Mouse (Mus musculus): Measurements from ENCODE around the gene Trim37.
"Not testable (repeated sequence)": the region's sequence is repeated elsewhere in the genome, so short reads cannot be mapped to it uniquely, and the experiment has no call there.

The Trim37 gene

DNA sequence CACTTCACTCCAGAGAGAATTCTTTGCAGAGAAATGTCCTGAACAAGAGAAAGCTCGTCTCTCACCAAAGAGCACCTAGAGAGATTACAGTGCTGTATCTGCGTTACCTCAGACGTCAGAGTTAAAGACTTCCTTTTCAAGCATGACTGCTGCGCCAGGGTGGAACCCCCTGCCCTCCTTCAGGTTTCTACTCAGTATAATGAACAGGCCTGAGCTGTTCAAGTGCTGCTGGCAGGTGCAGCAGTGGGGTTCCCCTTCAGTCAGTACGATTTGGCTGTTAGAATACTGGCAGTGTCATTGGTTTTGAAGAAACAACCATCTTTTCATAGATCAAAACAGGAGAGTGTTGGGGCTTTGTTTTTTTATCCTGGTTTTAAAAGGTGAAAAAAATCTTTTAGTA, 100.2 kb downstream of the Trim37 start:
- no peak for DNase-seq (ENCODE audit: low spot score)

DNA sequence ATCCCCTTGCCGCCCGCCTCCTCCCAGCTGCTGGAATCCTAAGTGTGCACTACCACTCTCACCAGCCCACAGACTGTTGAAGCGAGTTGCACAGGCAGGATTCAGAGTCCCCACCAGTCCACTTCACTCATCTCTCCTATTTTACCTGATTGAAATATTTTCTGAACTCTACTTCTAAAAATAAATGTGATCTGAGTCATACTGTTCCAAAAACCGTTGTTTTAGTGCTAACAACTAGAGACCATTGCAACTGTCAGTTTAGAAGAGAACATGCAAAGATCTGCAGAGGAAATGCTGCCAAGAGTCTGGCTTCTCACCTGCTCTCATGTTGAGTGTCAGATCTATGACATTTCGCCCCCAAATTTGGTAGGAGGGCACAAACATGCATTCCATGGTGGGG, 106.5 kb downstream of the Trim37 start:
- no peak for DNase-seq (ENCODE audit: low spot score)

DNA sequence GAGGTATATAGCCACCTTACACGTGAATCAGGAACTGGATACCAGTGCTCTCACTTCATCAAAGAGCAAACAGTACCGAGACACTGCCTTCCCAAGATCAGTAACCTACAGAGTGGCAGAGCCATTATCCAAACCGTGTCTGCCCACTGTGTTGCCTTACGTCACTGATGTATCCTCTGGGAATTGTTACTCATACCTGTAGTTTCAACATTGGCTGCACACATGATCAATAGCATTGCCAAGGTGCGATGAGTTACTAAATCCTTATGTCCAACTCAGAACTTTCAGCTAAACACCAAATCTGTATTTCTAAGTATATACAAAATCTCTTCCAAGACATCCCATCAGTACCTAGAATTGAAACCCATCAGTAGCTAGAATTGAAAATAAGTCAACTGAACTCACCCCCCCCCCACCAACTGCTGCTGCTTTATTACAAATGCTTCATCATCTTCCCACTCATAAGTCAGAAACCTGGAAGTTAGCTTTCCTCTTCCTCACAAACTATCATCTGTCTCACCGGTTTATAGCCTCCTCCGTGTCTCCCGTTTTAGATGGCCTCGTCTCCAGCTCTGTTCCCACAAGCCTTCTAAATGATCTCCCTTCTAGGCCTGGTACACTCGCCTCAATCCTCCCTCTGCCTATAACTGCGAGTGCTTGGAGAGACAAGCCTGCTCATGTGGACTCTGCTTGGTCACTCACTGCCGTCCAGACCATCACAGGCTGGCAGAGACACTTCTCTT, 108.0 kb downstream of the Trim37 start:
- DNase-seq (ENCODE audit: low spot score): no peak

DNA sequence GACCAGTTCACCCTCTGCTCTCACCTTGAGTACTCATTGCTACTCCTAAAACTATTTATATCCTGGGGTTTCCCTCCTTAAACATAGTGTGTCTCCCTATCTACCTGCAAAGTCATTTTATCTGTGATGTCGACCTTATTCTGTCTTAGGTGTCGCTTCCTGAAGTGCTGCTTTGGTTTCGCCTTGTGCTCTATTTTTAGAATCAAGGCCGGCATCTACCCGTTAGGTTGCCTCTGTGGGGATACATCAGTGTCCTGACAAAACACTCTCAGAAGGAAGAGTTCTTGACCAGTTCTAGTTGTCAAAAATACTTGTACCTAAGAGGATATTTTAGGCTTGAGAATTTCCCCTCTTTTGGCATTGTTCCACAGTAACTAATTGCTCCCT, 108.6 kb downstream of the Trim37 start:
- DNase-seq (ENCODE audit: low spot score): no peak

DNA sequence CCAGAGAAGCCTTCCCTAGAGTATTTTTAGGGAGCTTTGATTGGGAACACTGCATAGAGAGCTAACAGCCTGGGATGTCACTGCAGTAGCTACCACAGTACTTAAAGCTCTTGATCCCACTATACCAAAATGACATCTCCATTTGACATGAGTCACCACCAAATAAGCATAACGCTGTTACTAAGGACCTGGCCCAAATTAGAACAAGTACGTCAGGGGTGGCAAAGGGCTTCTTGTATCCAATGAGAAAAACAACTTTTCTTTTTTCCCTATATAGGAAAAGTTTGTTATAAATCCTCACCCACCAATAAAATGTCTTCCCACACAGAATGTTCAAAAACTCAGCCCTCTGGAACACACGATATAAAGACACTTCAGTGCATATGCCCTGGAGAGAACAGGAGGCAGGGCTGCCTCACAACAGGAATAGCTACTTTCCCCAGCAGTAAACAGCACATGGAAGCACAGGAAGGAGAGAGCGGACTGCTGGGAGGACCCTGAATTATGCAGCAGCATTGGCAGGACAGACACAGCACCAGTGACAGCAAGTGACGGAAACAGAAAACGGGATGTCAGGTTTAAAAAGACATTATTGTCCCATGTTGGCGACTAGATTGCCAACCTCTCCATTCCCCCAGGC, 112.1 kb downstream of the Trim37 start:
- no peak for DNase-seq (ENCODE audit: low spot score)

DNA sequence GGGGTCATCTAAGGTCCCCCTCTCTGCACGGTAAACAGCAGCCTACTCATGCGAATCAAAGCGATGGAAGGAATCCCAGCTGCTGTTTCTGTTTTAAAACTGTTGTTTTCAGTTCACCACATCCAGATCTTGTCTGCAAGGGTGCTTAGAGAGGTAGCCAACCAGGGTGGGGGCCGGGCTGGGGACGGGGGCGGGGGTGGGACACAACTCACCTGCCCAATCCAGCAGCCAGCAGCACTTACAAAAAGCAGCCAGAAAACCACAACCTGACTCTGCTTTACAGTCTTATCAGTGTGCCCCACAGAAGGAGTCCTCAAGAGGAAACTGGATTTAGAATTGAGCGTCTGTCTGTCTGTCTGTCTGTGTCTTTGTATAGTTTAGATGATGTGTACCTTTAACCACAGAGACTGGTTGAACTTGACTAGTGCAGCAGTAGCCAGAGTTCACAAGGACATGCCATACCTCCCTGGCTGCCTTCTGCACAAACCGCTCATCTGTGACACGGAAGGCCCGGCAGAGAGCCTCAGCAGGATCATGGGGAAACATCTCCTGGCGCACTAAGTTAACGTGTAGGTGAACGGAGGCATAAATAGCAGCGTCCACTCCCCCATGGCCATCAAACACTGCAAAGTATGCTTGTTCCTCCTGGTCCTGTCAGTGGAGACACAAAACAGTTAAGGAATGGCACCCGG, 113.4 kb downstream of the Trim37 start:
- no peak for DNase-seq (ENCODE audit: low spot score)

DNA sequence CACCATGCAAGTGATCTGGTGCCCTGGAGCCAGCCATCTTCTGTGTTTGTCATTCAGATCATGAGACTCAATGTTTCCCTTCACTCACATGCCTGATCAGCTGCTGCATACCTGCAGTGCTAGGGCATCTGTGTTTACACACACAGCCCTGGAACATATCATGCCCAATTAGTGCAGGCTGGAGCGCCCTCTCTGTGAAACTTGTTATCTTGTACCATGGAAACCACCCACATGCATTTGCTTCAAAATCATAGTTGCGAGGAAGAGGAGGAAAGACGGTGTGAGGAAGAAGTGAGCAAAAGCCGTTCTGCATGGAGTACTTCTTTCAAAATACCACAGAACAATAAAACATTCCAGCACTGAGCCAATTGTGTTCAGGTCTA, 113.9 kb downstream of the Trim37 start:
- DNase-seq (ENCODE audit: low spot score): no peak

DNA sequence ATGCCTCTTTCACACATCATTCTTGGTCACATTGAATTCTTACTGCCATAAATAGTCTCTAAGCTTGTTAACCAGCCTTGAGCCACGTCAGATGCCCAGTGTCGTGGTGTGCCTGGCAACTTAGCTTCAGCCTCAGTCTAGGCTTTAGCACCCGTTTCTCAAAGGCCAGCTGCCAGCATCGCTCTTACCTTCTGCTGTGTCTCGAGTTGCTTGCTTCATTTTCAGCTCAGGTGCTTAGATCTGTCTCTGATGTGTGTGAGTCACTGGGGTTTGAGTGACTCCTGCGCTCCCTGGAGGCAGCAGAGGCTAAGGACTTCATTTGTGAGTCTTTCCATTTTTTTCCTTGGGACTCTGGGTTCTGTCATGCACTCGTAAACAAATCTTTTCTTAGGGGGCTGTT, 114.4 kb downstream of the Trim37 start:
- DNase-seq (ENCODE audit: low spot score): no peak

DNA sequence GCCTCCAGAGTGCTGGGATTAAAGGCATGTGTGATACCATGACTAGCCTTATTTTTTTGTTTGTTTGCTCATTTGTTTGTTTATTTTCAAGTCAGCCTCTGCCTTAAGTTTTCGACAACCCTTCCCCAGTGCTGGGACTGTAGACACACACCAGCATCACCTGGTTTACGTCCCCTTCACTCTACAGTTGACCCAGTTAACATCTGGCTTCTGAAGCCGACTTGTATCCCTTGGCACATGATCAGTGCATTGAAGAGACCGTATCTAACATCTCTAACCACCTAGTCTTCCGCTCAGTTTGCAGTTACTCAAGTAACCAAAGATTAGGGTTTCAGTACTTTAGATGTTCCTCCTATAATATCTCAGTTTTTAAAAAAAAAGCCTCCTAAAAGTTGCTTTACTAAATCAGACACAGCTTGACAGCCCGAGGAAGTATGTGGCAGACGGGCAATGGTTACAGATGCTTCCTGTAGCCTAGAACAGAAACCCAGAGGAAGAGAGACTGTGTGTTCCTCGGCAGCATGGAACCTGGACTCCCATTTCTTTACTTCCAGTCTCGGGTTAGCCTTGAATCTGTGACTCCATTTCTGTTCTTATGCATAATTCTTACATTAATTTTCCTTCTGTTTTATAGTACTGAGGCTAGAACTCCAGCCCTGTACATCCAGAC, 118.4 kb downstream of the Trim37 start:
- DNase-seq (ENCODE audit: low spot score): no peak

DNA sequence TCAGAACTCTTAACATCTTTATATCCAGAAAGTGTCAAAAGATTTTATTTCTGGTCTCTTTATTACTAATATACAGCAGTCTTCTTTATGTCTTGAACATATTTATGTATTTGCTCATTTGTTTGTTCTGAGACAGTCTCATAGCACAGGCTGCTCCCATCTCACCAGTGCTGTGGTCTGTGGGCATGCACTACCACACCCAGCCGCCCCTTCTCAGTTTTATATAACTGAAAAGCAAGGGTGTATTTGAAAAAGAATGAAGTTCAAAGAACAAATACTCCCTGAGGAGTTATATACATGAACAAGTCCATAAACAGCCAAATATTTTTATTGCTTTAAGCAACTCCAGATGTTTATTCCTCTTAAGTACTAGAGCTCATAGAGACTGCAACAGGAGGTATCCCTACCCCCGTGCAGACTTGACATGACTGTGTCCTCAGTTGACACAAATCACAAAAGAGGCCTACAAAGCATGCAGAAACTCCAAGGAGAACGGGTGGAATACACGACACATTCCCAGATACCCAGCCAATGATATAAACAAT, 119.3 kb downstream of the Trim37 start:
- no peak for DNase-seq (ENCODE audit: low spot score)

DNA sequence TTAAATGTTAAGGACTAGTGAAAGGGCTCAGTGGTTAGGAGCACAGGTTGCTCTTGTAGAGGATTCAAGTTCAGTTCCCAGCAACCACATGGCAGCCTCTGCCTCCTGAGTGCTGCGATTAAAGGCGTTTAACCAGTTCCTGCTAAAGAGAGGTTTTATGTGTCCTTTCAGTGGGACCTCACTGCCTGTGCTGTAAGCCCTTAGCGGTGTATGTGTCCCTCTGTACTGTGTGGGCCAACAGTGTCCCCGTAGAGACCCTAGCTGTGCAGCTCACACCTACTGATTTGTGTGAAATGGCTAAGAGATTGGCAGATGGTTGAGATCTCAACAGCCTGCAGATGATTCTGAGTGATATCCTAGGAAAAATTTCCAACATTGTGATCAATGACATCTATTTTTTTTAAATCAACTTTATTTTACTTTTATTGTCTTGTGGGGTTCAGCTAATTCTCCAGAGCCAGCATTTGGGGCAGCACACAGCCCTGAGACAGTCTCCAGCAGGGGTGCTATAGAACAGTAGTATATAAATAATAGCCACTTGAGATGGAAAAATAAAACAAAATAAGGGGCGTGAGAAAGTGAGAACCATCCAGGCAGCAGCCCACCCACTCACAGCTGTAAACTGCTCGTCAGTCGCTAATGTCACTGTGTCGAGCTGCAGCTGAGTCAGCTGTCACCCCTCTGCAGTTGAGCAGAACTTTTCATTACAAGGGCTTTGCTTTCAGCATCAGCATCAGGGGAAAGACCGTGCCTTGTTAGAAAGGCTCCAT, 120.0 kb downstream of the Trim37 start:
- DNase-seq (ENCODE audit: low spot score): no peak

DNA sequence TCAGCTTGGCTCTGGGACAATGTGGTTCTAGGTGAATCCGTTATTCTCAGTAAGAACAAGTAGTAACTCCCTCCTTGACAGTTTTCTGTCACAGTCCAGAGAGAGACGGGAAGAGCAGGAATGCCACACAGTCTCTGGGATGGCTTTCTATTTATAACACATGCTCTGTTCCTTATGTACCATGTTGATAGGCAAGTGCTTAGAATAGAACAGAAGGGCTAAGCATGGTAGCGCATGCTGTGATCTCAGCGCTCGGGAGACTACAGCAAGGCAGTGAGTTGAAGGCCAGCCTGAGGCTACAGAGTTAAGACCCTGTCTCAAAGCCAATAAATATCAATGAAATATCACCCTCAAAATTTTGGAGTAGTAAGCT, 120.6 kb downstream of the Trim37 start:
- no peak for DNase-seq (ENCODE audit: low spot score)

DNA sequence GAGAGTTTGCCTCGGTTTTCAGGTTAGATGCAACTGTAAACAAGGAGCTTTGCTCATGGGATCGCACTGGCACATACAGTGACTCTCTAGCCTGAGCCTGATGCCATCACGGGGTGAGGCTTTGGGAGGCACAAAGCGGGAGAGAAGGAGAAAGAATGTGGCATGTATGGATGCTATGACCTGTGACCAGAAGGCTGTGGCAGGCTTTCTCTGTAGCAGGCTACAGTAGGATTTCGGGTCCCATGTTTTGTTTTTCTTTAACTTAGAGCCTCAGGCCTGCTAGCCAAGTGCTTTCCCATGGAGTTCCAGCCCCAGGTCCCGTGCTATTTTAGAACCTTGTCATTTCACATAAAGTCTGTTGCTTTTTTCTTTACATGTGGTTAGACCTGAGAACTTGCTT, 123.3 kb downstream of the Trim37 start:
- DNase-seq (ENCODE audit: low spot score): no peak

DNA sequence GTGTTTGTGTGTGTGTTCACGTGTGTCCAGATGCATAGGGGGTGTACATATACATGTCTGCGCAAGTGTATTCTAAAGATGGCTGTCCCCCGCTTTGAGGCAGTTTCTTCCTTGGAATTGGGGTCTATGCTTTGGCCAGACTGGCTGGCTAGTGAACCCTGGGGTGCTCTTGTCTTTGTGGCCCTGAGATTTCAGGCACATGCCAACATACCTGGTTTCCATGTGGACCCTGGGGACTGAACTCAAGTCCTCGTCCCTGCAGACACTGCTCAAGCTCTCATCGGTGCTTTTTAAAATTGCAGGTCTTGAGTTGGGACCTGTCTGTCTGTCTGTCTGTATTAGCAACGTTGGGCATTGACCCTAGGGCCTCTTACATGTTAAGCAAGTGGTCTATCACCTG, 126.4 kb downstream of the Trim37 start:
- DNase-seq (ENCODE audit: low spot score): no peak

DNA sequence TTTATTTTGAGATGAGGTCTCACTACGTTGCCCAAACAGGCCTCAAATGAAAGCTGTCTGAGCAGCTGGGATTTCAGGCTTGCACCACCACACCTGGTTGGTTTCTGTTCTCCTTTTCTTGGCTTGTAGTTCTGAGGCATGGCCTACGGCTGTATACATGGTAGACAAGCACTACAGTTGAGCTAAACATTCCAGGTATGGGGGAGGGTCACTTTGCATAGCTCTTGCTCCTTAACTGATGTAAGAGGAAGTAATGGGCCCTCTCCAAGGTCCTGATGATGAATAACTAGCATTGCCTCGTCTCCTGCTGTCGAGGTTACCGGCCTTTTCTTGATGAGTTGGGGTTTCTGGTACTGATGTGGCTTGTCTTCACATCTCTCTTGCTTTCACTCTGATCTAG, 127.3 kb downstream of the Trim37 start:
- no peak for DNase-seq (ENCODE audit: low spot score)

DNA sequence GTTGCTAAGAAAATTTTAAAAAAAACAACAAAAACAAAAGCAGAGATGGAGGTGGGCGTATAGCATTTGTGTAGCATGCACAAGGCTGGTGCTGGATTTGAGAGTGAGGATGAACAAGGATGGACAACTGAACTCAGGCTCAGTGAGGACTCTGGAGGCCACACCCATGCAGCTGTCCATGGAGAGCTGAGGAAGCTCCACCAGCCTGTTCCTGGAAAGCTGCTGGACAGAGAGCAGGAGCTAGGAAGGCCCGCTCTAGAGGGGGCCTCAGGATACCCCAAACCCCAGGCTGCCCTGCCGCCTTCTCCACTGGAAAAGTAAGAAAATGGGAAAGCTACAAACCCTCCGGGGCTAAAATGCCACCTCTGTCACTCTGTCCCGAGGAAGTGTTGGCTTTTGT, 130.4 kb downstream of the Trim37 start:
- no peak for DNase-seq (ENCODE audit: low spot score)

DNA sequence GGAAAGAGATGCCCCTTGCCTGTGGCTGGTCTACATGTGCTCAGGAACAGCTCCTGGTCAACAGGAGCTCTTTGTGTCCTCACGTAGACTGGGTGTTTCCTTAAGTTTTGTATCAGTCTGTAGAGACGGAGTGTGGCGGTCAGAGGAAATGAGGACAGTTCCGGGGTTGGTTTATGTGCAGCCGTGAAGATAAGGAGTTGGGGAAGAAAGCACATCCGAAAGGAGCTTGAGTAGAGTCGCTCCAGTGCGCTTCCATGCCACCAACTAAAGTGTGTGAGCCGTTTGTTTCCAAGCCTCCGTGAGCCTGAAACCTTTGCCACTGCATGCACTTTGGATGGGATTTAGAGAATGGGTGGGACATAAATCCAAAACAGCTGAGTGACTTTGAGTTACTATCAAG, 132.9 kb downstream of the Trim37 start:
- DNase-seq (ENCODE audit: low spot score): no peak

DNA sequence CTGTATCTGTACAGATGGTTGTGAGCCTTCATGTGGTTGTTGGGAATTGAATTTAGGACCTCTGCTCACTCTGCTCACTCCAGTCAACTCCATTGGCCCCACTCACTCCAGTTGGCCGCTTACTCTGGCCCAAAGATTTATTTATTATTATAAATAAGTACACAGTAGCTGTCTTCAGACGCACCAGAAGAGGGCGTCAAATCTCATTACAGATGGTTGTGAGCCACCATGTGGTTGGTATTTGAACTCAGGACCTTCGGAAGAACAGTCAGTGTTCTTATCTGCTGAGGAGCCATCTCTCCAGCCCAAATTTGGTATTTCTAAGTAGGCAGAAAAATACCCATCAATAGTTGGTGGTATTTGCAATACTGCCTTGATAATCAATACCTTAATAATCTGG, 134.8 kb downstream of the Trim37 start:
- not testable (repeated sequence) for DNase-seq (ENCODE audit: low spot score)

DNA sequence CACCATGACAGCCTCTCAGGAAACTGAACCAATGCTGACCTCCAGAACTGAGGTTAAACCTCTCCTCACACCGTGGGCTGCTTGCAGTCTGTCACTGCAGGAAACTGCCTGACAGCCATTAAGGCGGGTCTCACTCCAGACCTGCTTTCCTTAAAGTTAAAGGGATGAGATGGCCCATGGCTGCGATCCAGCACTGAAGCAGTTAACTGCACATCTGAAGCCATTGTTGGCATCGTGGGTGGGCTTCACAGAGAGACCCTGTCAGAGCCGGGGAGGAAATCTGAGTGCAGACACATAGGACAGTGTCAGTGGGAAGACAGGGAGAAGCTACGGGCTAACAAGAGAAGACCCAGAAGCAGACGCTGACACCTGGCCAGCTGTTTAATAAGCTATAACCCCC, 137.1 kb downstream of the Trim37 start:
- no peak for DNase-seq (ENCODE audit: low spot score)

DNA sequence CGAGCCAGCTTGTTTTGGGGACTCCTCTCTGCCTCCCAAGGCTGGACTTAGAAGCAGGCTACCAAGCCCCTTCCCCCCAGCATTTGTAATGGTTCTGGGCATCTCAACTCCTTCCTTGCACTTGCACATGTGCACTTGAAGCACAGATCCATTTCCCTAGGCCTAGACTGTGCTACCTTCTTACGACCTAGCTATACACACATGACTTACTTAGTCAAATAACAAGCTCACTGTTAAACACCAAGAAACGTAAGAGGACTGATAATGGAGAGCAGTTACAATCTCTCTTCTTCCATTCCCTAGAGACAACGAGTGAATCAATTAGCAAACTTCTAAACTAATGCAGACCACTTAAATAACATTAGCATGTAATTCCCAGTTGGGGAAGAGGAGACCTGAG, 139.4 kb downstream of the Trim37 start:
- no peak for DNase-seq (ENCODE audit: low spot score)

DNA sequence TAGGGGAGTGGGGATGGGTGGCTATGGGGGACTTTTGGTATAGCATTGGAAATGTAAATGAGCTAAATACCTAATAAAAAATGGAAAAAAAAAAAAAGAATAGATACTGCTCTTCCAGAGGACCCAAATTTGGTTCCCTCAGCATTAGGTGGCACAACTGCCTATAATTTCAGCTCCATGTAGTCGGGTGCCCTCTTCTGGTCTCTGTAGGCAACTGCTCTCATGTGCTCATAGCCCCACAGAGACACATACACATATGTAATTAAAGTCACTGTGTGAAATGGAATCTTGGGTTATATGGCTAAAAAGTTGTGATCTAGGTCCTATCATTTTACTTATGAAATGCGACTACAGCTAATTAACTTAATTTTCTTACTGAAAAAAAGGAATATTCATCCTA, 141.9 kb downstream of the Trim37 start:
- no peak for DNase-seq (ENCODE audit: low spot score)

All from left cerebral cortex, adult 11 months (tissue).